Mouse (Mus musculus): ENCODE measurements at regions not wholly inside any gene's neighbourhood (a gene's known extent, or its start where the extent isn't known, plus 50 kb on each side); places are given as distances from the start of the nearest gene placed in this dataset.

- H3K27me3 ChIP-seq (ENCODE audit: control insufficient read depth, insufficient read depth, low read length), result no peaks in the 10 kb centered on the region
- no peak overlapping the region for H3K4me3 ChIP-seq (replicated peaks; ENCODE audit: low read depth, low read length)
- H3K9ac ChIP-seq (replicated peaks; ENCODE audit: low read length), result no peak overlapping the region
- H3K27ac ChIP-seq (replicated peaks; ENCODE audit: low read depth, low read length), result no peak overlapping the region
- no peaks in the 10 kb centered on the region for H3K36me3 ChIP-seq (ENCODE audit: control insufficient read depth, insufficient read depth, low read length)
- WGBS, result 54% methylated on average over 1 of the region's 1 CpGs
- no peak for ATAC-seq (ENCODE audit: low FRiP score, low TSS enrichment)
- 0 out of 2 replicates have a peak, but pooled peaks cover 2% of the 10 kb centered on the region for H3K4me1 ChIP-seq (ENCODE audit: control insufficient read depth, insufficient read depth, low read length)
- no peak for DNase-seq
- no peak overlapping the region for H3K4me2 ChIP-seq (ENCODE audit: low read length)
- H3K9me3 ChIP-seq (ENCODE audit: control insufficient read depth, low read length), result no peaks in the 10 kb centered on the region
Observed at GRCm38 (mm10) chr11:32937167-32937566, 112.8 kb upstream of the Smim23 start.

DNA sequence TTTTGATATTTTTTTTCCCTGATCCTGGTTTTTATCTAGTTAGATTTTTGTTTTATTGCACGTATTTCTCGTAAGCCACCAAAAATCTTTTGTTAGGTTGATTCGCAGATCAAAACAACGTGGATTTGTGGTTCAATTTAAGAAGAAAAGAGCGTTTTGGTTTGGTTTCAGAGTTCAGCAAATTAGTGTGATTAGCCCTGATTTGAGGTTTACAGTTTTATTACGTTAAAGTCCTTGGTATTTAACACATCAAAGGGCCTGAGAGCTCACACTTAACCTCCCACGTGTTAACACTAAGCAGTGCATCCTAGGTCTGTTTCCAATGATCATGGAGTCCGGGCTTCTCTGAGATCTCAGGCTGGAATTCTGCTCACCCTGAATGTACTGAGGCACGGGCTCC lies 107.5 kb upstream of the Smim23 start:
- Histone ChIP-seq H3K9me3 (ENCODE audit: control insufficient read depth, low read length) (no peaks in the 10 kb centered on the region), H3K4me3 (replicated peaks; ENCODE audit: low read depth, low read length) (no peak overlapping the region), H3K27ac (replicated peaks; ENCODE audit: low read depth, low read length) (no peak overlapping the region), H3K9ac (replicated peaks; ENCODE audit: low read length) (no peak overlapping the region), H3K36me3 (ENCODE audit: control insufficient read depth, insufficient read depth, low read length) (no peaks in the 10 kb centered on the region), H3K27me3 (ENCODE audit: control insufficient read depth, insufficient read depth, low read length) (no peaks in the 10 kb centered on the region), H3K4me2 (ENCODE audit: low read length) (no peak overlapping the region), H3K4me1 (ENCODE audit: control insufficient read depth, insufficient read depth, low read length) (no peaks in the 10 kb centered on the region)
- whole genome bisulfite sequencing, result 69% methylated on average over 9 of the region's 9 CpGs
- DNase-seq (no peak), ATAC-seq (ENCODE audit: low FRiP score, low TSS enrichment) (no peak)

DNA sequence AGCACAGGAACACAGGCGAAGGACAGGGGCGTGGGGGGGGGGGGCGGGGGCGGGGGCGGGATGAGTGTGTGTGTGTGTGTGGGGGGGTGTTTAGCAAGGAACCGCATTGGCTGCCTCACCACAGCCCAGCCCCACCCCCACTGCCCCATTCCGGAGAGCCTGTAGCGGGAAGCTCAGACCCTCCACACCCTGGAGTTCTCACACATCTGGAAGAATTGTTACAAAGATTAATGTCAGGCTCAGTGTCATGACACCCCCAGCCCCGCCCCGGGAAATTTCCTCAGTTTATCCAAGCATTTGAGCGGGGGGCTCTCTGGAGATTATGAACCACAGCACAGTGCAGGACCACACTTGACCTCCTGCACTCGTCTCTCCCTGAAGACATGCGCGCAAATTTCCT lies 106.6 kb upstream of the Smim23 start:
- Histone ChIP-seq H3K4me3 (replicated peaks; ENCODE audit: low read depth, low read length) (0 out of 2 replicates have a peak overlapping the region, but pooled peaks have one; percentile 12), H3K27me3 (ENCODE audit: control insufficient read depth, insufficient read depth, low read length) (no peaks in the 10 kb centered on the region), H3K9me3 (ENCODE audit: control insufficient read depth, low read length) (no peaks in the 10 kb centered on the region), H3K27ac (replicated peaks; ENCODE audit: low read depth, low read length) (no peak overlapping the region), H3K36me3 (ENCODE audit: control insufficient read depth, insufficient read depth, low read length) (no peaks in the 10 kb centered on the region), H3K4me1 (ENCODE audit: control insufficient read depth, insufficient read depth, low read length) (0 out of 2 replicates have a peak, but pooled peaks cover under 1% of the 10 kb centered on the region), H3K9ac (replicated peaks; ENCODE audit: low read length) (no peak overlapping the region), H3K4me2 (ENCODE audit: low read length) (peak overlapping the region; percentile 23)
- ATAC-seq (ENCODE audit: low FRiP score, low TSS enrichment) (no peak), DNase-seq (no peak)
- WGBS, result 13% methylated on average over 14 of the region's 14 CpGs

DNA sequence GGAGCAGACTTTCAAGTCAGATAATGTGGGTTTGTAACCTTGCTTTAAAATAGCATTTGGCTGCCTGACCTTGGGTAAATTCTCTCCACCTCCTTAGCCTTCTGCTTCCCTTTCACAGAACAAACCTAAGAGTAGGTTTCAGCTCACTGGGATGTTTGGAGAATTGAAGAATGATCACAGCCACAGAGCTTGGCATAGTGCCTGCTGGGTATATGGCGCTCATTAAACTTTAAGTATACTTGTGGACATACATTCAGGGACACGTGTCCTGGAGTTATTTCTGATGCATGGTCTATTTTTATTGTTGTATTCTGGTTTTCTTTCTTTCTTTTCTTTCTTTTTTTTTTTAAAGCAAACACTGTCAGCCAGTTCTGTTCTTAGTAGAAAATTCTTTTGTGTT lies 104.4 kb upstream of the Smim23 start:
- ATAC-seq (ENCODE audit: low FRiP score, low TSS enrichment), result no peak
- Histone ChIP-seq H3K9ac (replicated peaks; ENCODE audit: low read length) (no peak overlapping the region), H3K4me3 (replicated peaks; ENCODE audit: low read depth, low read length) (no peak overlapping the region), H3K4me2 (ENCODE audit: low read length) (no peak overlapping the region), H3K36me3 (ENCODE audit: control insufficient read depth, insufficient read depth, low read length) (no peaks in the 10 kb centered on the region), H3K27me3 (ENCODE audit: control insufficient read depth, insufficient read depth, low read length) (no peaks in the 10 kb centered on the region), H3K27ac (replicated peaks; ENCODE audit: low read depth, low read length) (no peak overlapping the region), H3K4me1 (ENCODE audit: control insufficient read depth, insufficient read depth, low read length) (0 out of 2 replicates have a peak, but pooled peaks cover 6% of the 10 kb centered on the region), H3K9me3 (ENCODE audit: control insufficient read depth, low read length) (no peaks in the 10 kb centered on the region)
- no peak for DNase-seq
- WGBS, result 82% methylated on average over 2 of the region's 2 CpGs

DNA sequence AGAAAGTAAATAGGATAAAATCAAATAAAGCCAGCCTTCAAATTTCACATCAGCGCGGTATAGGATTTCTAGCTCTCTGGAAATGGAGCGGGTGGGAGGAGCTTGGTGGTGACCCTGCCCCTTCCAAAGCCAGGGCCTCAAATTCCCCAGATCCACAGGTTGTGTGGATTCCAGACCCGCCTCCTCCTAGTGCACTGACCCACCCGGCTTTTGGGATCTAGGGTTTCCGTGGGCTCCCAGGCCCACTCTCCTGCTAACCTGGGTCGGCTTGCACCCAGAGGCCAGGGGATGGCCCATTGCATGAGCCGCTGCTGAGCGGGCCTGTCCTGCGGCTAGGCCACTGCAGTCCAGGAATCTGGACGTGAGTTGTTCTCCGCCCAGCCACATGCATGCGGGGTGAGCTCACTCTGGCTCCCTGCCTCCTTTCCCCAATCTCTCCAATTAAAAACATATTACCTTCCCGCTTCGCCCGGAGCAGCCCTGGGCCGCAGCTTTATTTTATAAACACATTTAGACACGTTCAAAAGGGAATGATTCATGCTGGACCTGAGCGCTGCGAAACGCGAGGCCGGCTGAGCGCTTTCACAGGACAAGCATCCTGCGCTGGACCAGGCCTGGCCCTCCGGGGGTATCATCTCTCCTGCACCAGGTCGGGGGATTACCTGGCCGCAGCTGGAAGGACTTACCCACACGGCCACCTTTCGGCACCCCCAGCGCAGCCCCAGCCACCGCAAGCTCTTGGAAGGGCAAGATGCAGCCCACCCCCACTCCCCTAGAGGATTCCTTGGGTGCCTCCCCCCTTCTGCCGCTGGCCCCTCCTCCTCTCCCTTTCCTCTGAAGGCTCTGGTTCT lies 101.2 kb upstream of the Smim23 start:
- Histone ChIP-seq H3K27me3 (ENCODE audit: control insufficient read depth, insufficient read depth, low read length) (no peaks in the 10 kb centered on the region), H3K4me1 (ENCODE audit: control insufficient read depth, insufficient read depth, low read length) (0 out of 2 replicates have a peak, but pooled peaks cover 6% of the 10 kb centered on the region), H3K27ac (replicated peaks; ENCODE audit: low read depth, low read length) (no peak overlapping the region), H3K9ac (replicated peaks; ENCODE audit: low read length) (peak overlapping the region; percentile 37; the same call in 1 of the 2 replicates), H3K4me2 (ENCODE audit: low read length) (peak overlapping the region; percentile 55), H3K9me3 (ENCODE audit: control insufficient read depth, low read length) (no peaks in the 10 kb centered on the region), H3K4me3 (replicated peaks; ENCODE audit: low read depth, low read length) (peak overlapping the region; percentile 22; the same call in 1 of the 2 replicates), H3K36me3 (ENCODE audit: control insufficient read depth, insufficient read depth, low read length) (no peaks in the 10 kb centered on the region)
- ATAC-seq (ENCODE audit: low FRiP score, low TSS enrichment) (no peak), DNase-seq (peak; percentile 42)
- WGBS, result 5% methylated on average over 33 of the region's 33 CpGs

DNA sequence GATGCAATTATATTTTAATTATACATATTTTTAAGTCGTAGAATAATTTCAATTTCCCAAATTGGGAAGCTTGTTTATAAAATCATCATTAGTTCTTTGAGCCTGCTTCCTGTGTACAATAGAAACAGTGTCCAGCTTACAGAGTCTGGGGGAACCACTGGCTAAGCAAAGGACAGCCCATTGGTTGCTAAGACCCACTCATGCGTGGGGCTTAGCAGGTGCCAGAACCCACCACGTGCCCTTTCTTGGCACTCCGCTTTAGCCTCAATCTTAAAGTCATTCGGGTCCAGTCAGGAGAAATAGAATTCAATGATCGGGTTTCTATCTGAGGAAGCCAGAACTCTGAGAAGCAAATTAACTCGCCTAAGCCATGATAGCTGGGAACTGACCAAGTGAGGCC lies 100.5 kb upstream of the Smim23 start:
- H3K36me3 ChIP-seq (ENCODE audit: control insufficient read depth, insufficient read depth, low read length), result no peaks in the 10 kb centered on the region
- no peak overlapping the region for H3K9ac ChIP-seq (replicated peaks; ENCODE audit: low read length)
- H3K27me3 ChIP-seq (ENCODE audit: control insufficient read depth, insufficient read depth, low read length), result no peaks in the 10 kb centered on the region
- 64% methylated on average over 7 of the region's 7 CpGs for WGBS
- DNase-seq (no peak), ATAC-seq (ENCODE audit: low FRiP score, low TSS enrichment) (no peak)
- no peaks in the 10 kb centered on the region for H3K9me3 ChIP-seq (ENCODE audit: control insufficient read depth, low read length)
- H3K27ac ChIP-seq (replicated peaks; ENCODE audit: low read depth, low read length), result no peak overlapping the region
- H3K4me3 ChIP-seq (replicated peaks; ENCODE audit: low read depth, low read length), result no peak overlapping the region
- H3K4me2 ChIP-seq (ENCODE audit: low read length), result no peak overlapping the region
- H3K4me1 ChIP-seq (ENCODE audit: control insufficient read depth, insufficient read depth, low read length), result 0 out of 2 replicates have a peak, but pooled peaks cover 6% of the 10 kb centered on the region

DNA sequence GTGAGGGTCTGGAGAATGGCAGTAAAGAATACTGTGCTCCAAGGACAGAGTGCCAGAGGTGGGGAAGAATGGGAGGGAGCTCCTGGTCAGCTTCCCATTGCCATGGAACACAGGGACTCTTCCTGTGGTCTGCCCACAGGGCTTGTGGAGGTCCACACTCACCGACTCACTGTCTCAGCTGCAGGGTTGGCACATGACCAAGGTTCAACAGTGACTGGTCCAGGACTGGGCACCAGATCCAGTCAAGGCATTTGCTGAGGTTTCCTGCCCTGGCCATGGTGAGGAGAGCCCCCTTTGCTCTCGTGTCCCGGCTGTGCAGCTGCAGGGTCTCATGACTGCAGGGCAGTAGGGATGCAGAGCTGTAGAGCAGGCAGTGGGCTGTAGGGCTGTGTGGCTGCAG lies 88.7 kb upstream of the Smim23 start:
- Histone ChIP-seq H3K27ac (replicated peaks; ENCODE audit: low read depth, low read length) (no peak overlapping the region), H3K27me3 (ENCODE audit: control insufficient read depth, insufficient read depth, low read length) (no peaks in the 10 kb centered on the region), H3K4me1 (ENCODE audit: control insufficient read depth, insufficient read depth, low read length) (no peaks in the 10 kb centered on the region), H3K36me3 (ENCODE audit: control insufficient read depth, insufficient read depth, low read length) (no peaks in the 10 kb centered on the region), H3K9ac (replicated peaks; ENCODE audit: low read length) (no peak overlapping the region), H3K4me2 (ENCODE audit: low read length) (no peak overlapping the region), H3K9me3 (ENCODE audit: control insufficient read depth, low read length) (no peaks in the 10 kb centered on the region), H3K4me3 (replicated peaks; ENCODE audit: low read depth, low read length) (no peak overlapping the region)
- WGBS, result 90% methylated on average over 3 of the region's 3 CpGs
- no peak for DNase-seq
- ATAC-seq (ENCODE audit: low FRiP score, low TSS enrichment), result no peak

GRCm38 (mm10) chr11:32911791-32912190 lies 87.4 kb upstream of the Smim23 start:
- Histone ChIP-seq H3K27me3 (ENCODE audit: control insufficient read depth, insufficient read depth, low read length) (no peaks in the 10 kb centered on the region), H3K4me1 (ENCODE audit: control insufficient read depth, insufficient read depth, low read length) (no peaks in the 10 kb centered on the region), H3K9ac (replicated peaks; ENCODE audit: low read length) (no peak overlapping the region), H3K9me3 (ENCODE audit: control insufficient read depth, low read length) (no peaks in the 10 kb centered on the region), H3K4me2 (ENCODE audit: low read length) (no peak overlapping the region), H3K4me3 (replicated peaks; ENCODE audit: low read depth, low read length) (no peak overlapping the region), H3K36me3 (ENCODE audit: control insufficient read depth, insufficient read depth, low read length) (no peaks in the 10 kb centered on the region), H3K27ac (replicated peaks; ENCODE audit: low read depth, low read length) (no peak overlapping the region)
- WGBS, result 86% methylated on average over 4 of the region's 4 CpGs
- DNase-seq, result no peak
- no peak for ATAC-seq (ENCODE audit: low FRiP score, low TSS enrichment)

Data from midbrain, embryonic 14.5 days (tissue).